ENCODE assay signal across 25 mouse cellular contexts in the genomic region with DNA sequence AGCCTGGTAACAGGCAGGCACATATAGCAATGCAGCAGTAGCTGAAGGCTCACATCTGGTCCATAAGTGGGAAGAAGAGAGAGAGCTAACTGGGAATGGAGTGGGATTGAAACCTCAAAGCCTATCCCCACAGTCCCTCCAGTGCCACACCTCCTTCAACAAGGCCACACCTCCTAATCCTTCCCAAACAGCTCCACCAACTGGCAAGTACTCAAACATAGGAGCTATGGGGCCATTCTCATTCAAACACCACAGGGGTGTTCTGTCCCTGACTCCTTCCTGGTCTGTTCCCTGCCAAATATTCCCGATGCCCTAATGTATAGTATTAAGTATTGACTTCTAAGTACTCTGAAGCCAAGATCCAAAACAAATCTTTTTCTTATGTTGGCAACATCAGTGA. TPM values are rescaled to one million over a fixed set of nuclear protein-coding genes. Genes with fewer than 3 reads are reported as not detected.
DNase-seq lines count a peak whose midpoint lies in the region; ATAC-seq lines count a peak whose summit lies in the region.
"Had no signal": no experiment of that assay in that cellular context is flagged by ENCODE, and none has a peak within 500 bp of the region (broad histone marks: within the 10 kb centered on the region; RNA-seq: fewer than 3 reads in every experiment).

No protein-coding gene starts in this region.

- no peak overlapping the region for H3K4me2 ChIP-seq in forebrain, embryonic 11.5 days (ENCODE audit: low read depth, low read length, severe bottlenecking)
- no peak overlapping the region for H3K4me2 ChIP-seq in forebrain, embryonic 16.5 days (ENCODE audit: low read length)
- H3K4me2 ChIP-seq in hindbrain, embryonic 14.5 days (replicated peaks) = no peak overlapping the region
- H3K4me2 ChIP-seq in heart, embryonic 11.5 days = no peak overlapping the region

- no peak overlapping the region for H3K27ac ChIP-seq in forebrain, embryonic 11.5 days (ENCODE audit: low read depth, low read length)
- H3K27ac ChIP-seq in forebrain, embryonic 16.5 days (ENCODE audit: low read length) = no peak overlapping the region
- no peak overlapping the region for H3K27ac ChIP-seq in hindbrain, embryonic 14.5 days
- no peak overlapping the region for H3K27ac ChIP-seq in heart, embryonic 11.5 days (ENCODE audit: low read depth, low read length)

- peak; percentile 33 for DNase-seq in forebrain, embryonic 11.5 days (ENCODE audit: low spot score)
- peak; percentile 32 for DNase-seq in ES-CJ7 (ENCODE audit: low read depth, low spot score)
- DNase-seq in R1 (ENCODE audit: low read depth, low spot score) = peak; percentile 63
- peak; percentile 54 for DNase-seq in ZHBTc4 (ENCODE audit: low read depth, low spot score)
- no peak for DNase-seq in hindbrain, embryonic 14.5 days (ENCODE audit: low spot score)
- DNase-seq in urinary bladder, adult 2 months (ENCODE audit: low spot score) = no peak
- DNase-seq: adrenal gland, adult 2 months; adrenal gland, adult 8-10 months; adrenal gland, postnatal 10 days; adrenal gland, postnatal 14 days; adrenal gland, postnatal 25 days; adrenal gland, postnatal 36 days; B cell, adult 2 months; cerebellum, adult 11 months; cerebellum, adult 11-12 months; cerebellum, adult 18-20 months; cerebellum, adult 2 months; cerebellum, adult 8-10 months had no signal

- WGBS in forebrain, embryonic 11.5 days = 88% methylated on average over 1 of the region's 1 CpGs
- 100% methylated on average over 1 of the region's 1 CpGs for WGBS in forebrain, embryonic 16.5 days
- 90% methylated on average over 1 of the region's 1 CpGs for WGBS in hindbrain, embryonic 14.5 days
- WGBS in heart, embryonic 11.5 days (ENCODE audit: insufficient replicate concordance) = 74% methylated on average over 1 of the region's 1 CpGs

- no peak overlapping the region for H3K4me3 ChIP-seq in forebrain, embryonic 11.5 days (ENCODE audit: low read depth, low read length)
- no peak overlapping the region for H3K4me3 ChIP-seq in forebrain, embryonic 16.5 days (replicated peaks; ENCODE audit: low read length)
- H3K4me3 ChIP-seq in hindbrain, embryonic 14.5 days (replicated peaks; ENCODE audit: low read length) = no peak overlapping the region
- H3K4me3 ChIP-seq in heart, embryonic 11.5 days (ENCODE audit: low read depth, low read length) = no peak overlapping the region

- H3K36me3 ChIP-seq in forebrain, embryonic 11.5 days (ENCODE audit: control insufficient read depth, insufficient read depth, low read length) = no peaks in the 10 kb centered on the region
- no peaks in the 10 kb centered on the region for H3K36me3 ChIP-seq in forebrain, embryonic 16.5 days (ENCODE audit: control insufficient read depth, insufficient read depth)
- H3K36me3 ChIP-seq in hindbrain, embryonic 14.5 days (replicated peaks; ENCODE audit: control insufficient read depth, insufficient read depth) = no peaks in the 10 kb centered on the region
- H3K36me3 ChIP-seq in heart, embryonic 11.5 days (ENCODE audit: control insufficient read depth, insufficient read depth, low read length) = no peaks in the 10 kb centered on the region
- H3K36me3 ChIP-seq: G1E had no signal

- no peak overlapping the region for H3K9ac ChIP-seq in forebrain, embryonic 11.5 days (ENCODE audit: low read length)
- no peak overlapping the region for H3K9ac ChIP-seq in forebrain, embryonic 16.5 days (replicated peaks; ENCODE audit: low read depth, low read length)
- no peak overlapping the region for H3K9ac ChIP-seq in hindbrain, embryonic 14.5 days
- no peak overlapping the region for H3K9ac ChIP-seq in heart, embryonic 11.5 days (ENCODE audit: low read depth, low read length)

- ATAC-seq in forebrain, embryonic 11.5 days (replicated peaks; ENCODE audit: low FRiP score) = no peak
- ATAC-seq in forebrain, embryonic 16.5 days = no peak
- no peak for ATAC-seq in hindbrain, embryonic 14.5 days (ENCODE audit: low FRiP score)
- no peak for ATAC-seq in heart, embryonic 11.5 days (replicated peaks; ENCODE audit: insufficient number of reproducible peaks, low FRiP score, low TSS enrichment)
- ATAC-seq: activated CD4-positive, CD25-positive, alpha-beta regulatory T cell, adult 4 months; CD4-positive, CD25-positive, alpha-beta regulatory T cell, adult 4 months; Patski had no signal

- no peaks in the 10 kb centered on the region for H3K4me1 ChIP-seq in forebrain, embryonic 11.5 days (replicated peaks; ENCODE audit: control insufficient read depth, insufficient read depth, low read length)
- no peaks in the 10 kb centered on the region for H3K4me1 ChIP-seq in forebrain, embryonic 16.5 days (replicated peaks; ENCODE audit: control insufficient read depth, insufficient read depth, low read length)
- H3K4me1 ChIP-seq in hindbrain, embryonic 14.5 days (replicated peaks; ENCODE audit: control insufficient read depth, insufficient read depth, low read length) = no peaks in the 10 kb centered on the region
- no peaks in the 10 kb centered on the region for H3K4me1 ChIP-seq in heart, embryonic 11.5 days (ENCODE audit: control insufficient read depth, insufficient read depth, low read length)

- no peaks in the 10 kb centered on the region for H3K27me3 ChIP-seq in forebrain, embryonic 11.5 days (ENCODE audit: control insufficient read depth, insufficient read depth, low read length)
- H3K27me3 ChIP-seq in forebrain, embryonic 16.5 days (replicated peaks; ENCODE audit: control insufficient read depth, insufficient read depth, low read length) = no peaks in the 10 kb centered on the region
- H3K27me3 ChIP-seq in hindbrain, embryonic 14.5 days (ENCODE audit: control insufficient read depth, insufficient read depth, low read length) = no peaks in the 10 kb centered on the region
- no peaks in the 10 kb centered on the region for H3K27me3 ChIP-seq in heart, embryonic 11.5 days (ENCODE audit: control insufficient read depth, insufficient read depth, low read length)
- H3K27me3 ChIP-seq: CH12.LX had no signal

- H3K9me3 ChIP-seq in forebrain, embryonic 11.5 days (ENCODE audit: control insufficient read depth, low read length) = no peaks in the 10 kb centered on the region
- no peaks in the 10 kb centered on the region for H3K9me3 ChIP-seq in forebrain, embryonic 16.5 days (ENCODE audit: control insufficient read depth, low read length)
- H3K9me3 ChIP-seq in hindbrain, embryonic 14.5 days (ENCODE audit: control insufficient read depth, low read length) = no peaks in the 10 kb centered on the region
- no peaks in the 10 kb centered on the region for H3K9me3 ChIP-seq in heart, embryonic 11.5 days (replicated peaks; ENCODE audit: control insufficient read depth, low read length)

RNA-seq across cellular contexts. Expression of gene Ubac2, which starts 27.2 kb away (rescaled TPM):
- polyA plus RNA-seq in forebrain, embryonic 11.5 days (2014; fragmentation: Nextera tagmentation; extraction: Ambion mirVana) = 72.9 and 76.9 TPM in 2 replicates
- 51.0 and 54.4 TPM in 2 replicates for polyA plus RNA-seq in forebrain, embryonic 16.5 days (2015; fragmentation: Nextera tagmentation; extraction: Ambion mirVana)
- 49.6 and 51.2 TPM in 2 replicates for polyA plus RNA-seq in hindbrain, embryonic 14.5 days (2014; fragmentation: Nextera tagmentation; extraction: Ambion mirVana)
- 63.4 and 69.5 TPM in 2 replicates for polyA plus RNA-seq in heart, embryonic 11.5 days (2014; fragmentation: Nextera tagmentation; extraction: Ambion mirVana)
- polyA plus RNA-seq in urinary bladder, adult 2 months (2012; rRNA removed) = 32.3 and 33.1 TPM in 2 replicates

RNA-seq across cellular contexts. Expression of gene Dock9, which starts 53.6 kb away (rescaled TPM):
- 4.2 and 4.7 TPM in 2 replicates for polyA plus RNA-seq in forebrain, embryonic 11.5 days (2014; fragmentation: Nextera tagmentation; extraction: Ambion mirVana)
- 14.5 and 15.8 TPM in 2 replicates for polyA plus RNA-seq in forebrain, embryonic 16.5 days (2015; fragmentation: Nextera tagmentation; extraction: Ambion mirVana)
- 15.4 and 16.2 TPM in 2 replicates for polyA plus RNA-seq in hindbrain, embryonic 14.5 days (2014; fragmentation: Nextera tagmentation; extraction: Ambion mirVana)
- 6.7 and 7.0 TPM in 2 replicates for polyA plus RNA-seq in heart, embryonic 11.5 days (2014; fragmentation: Nextera tagmentation; extraction: Ambion mirVana)
- 48.7 and 54.2 TPM in 2 replicates for polyA plus RNA-seq in urinary bladder, adult 2 months (2012; rRNA removed)

Comparison
In these comparisons a context has a peak if more than half of its experiments do, and no peak if none do; other contexts are left out.
1. DNase-seq: peak in forebrain, embryonic 11.5 days (single experiment), ES-CJ7 (single experiment), R1 (single experiment) and ZHBTc4 (single experiment); none in hindbrain, embryonic 14.5 days (single experiment) and urinary bladder, adult 2 months (single experiment).